Mouse (Mus musculus) monocyte, adult 59 days (primary cell): Measurements from ENCODE around the gene Pbdc1. TPM values are rescaled to one million over a fixed set of nuclear protein-coding genes. Genes with fewer than 3 reads are reported as not detected.

Experiments used
- total RNA-seq, 2 experiments: library from RNA; stranded (reverse); gene quantifications; one replicate each; pipeline ENCODE4 v1.2.4; 2023

Gene Pbdc1
- 10 to 100 TPM; 30.6 to 31.2 TPM for total RNA-seq

GRCm38 (mm10) chrX:105079615-105080092 lies at the start of gene Pbdc1:
Gene Pbdc1 (plus strand): TSS chrX:105079756.

GRCm38 (mm10) chrX:105120275-105121226 lies 41.0 kb downstream of the Pbdc1 start, which contains the start of gene Magee1:
Gene Magee1 (plus strand): TSS chrX:105120378.

Other genes with a start within 250 kb of the Pbdc1 start
- not detected for gene Magee2, start 222.5 kb upstream of the Pbdc1 start, total RNA-seq
- gene Magee1, start 40.6 kb downstream of the Pbdc1 start, total RNA-seq: 1 to 10 TPM; 2.7 to 3.8 TPM